Comparison of ENCODE assay signal across 8 mouse cellular contexts in the genomic region with DNA sequence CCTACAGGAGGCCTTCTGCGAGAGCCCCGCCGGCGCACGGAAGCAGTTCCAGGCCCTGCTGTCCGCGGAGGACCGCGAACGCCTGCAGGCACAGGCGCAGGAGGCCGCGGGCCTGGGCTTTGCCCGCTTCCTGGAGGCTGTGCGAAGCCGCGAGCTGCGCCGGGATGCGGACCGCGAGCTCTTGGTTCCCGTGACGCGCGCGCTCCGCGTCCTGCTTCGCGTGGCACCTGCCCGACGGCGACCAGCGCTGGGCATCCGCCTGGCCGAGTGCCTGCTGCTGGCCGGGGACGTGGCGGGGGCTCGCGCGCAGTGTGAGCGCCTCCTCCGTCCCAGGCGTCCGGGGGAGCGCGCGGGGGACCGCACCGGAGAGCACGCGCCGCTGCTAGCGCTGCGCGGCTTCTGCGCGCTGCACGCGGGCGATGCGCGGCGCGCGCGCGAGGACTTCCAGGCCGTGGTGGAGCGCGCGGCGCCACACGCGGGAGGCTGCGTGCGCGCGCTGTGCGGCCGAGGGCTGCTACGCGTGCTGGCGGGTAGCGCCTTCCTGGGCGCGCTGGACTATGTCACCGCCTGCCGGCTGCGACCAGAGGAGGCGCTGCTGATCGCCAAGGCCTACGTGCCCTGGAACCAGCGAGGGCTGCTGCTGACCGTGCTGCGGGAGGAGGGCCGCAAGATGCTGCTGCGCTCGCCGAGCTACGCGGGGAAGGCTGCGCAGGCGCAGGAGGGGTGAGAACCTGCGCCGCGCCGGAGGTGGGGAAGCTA. TPM values are rescaled to one million over a fixed set of nuclear protein-coding genes. Genes with fewer than 3 reads are reported as not detected.
DNase-seq lines count a peak whose midpoint lies in the region; ATAC-seq lines count a peak whose summit lies in the region.

No protein-coding gene starts in this region.

- intact Hi-C loops in left cerebral cortex, postnatal 36 days (cut with DNase I) = no loop called here

- 0% methylated on average over 10 of the region's 110 CpGs for WGBS in embryonic facial prominence, embryonic 14.5 days

- ATAC-seq in erythroblast, adult 5-6 weeks (replicated peaks; ENCODE audit: low FRiP score, poor library complexity, severe bottlenecking) = no peak
- peak; percentile 95 for ATAC-seq in embryonic facial prominence, embryonic 14.5 days (ENCODE audit: low read depth)
- ATAC-seq in megakaryocyte-erythroid progenitor cell, adult 5-6 weeks (replicated peaks; ENCODE audit: low FRiP score, low TSS enrichment, poor library complexity, severe bottlenecking) = peak; percentile 83

- H3K4me1 ChIP-seq in erythroblast, embryonic 14.5 days (ENCODE audit: control insufficient read depth) = peaks cover 5% of the 10 kb centered on the region
- H3K4me1 ChIP-seq in embryonic facial prominence, embryonic 14.5 days (ENCODE audit: control insufficient read depth, insufficient read depth, low read length) = 0 out of 2 replicates have a peak, but pooled peaks cover 3% of the 10 kb centered on the region

- peak overlapping the region; percentile 88 for H3K4me2 ChIP-seq in embryonic facial prominence, embryonic 14.5 days (ENCODE audit: low read depth, low read length)

- peaks cover 5% of the 10 kb centered on the region; the same call in 1 of the 2 replicates for H3K9me3 ChIP-seq in erythroblast, embryonic 14.5 days (ENCODE audit: control insufficient read depth, low read length)
- H3K9me3 ChIP-seq in embryonic facial prominence, embryonic 14.5 days (ENCODE audit: control insufficient read depth, low read length) = no peaks in the 10 kb centered on the region

- H3K4me3 ChIP-seq in erythroblast, embryonic 14.5 days (replicated peaks) = peak overlapping the region; percentile 12
- H3K4me3 ChIP-seq in embryonic facial prominence, embryonic 14.5 days (ENCODE audit: low read depth, low read length) = peak overlapping the region; percentile 52

- H3K9ac ChIP-seq in embryonic facial prominence, embryonic 14.5 days (ENCODE audit: low read depth, low read length) = peak overlapping the region; percentile 60

- peaks cover 51% of the 10 kb centered on the region for H3K27me3 ChIP-seq in erythroblast, embryonic 14.5 days (ENCODE audit: control insufficient read depth)
- H3K27me3 ChIP-seq in embryonic facial prominence, embryonic 14.5 days (replicated peaks; ENCODE audit: control insufficient read depth, insufficient read depth, low read length) = peaks cover 40% of the 10 kb centered on the region

- peak; percentile 91 for DNase-seq in embryonic facial prominence, embryonic 14.5 days (ENCODE audit: low spot score)
- peak; percentile 54 to 73 for DNase-seq in heart, adult 9 months (ENCODE audit: low spot score in 2 of 2)
- DNase-seq in kidney, adult 18-20 months = peak; percentile 69
- DNase-seq in left cerebral cortex, postnatal 36 days (ENCODE audit: low spot score in 2 of 2) = peak; percentile 92 to 96
- peak; percentile 89 to 94 for DNase-seq in right cerebral cortex, postnatal 36 days (ENCODE audit: low spot score in 2 of 2)

- no peaks in the 10 kb centered on the region for H3K36me3 ChIP-seq in erythroblast, embryonic 14.5 days (ENCODE audit: control insufficient read depth)
- H3K36me3 ChIP-seq in embryonic facial prominence, embryonic 14.5 days (ENCODE audit: control insufficient read depth, insufficient read depth, low read length) = no peaks in the 10 kb centered on the region

- H3K27ac ChIP-seq in embryonic facial prominence, embryonic 14.5 days (replicated peaks; ENCODE audit: low read depth, low read length) = no peak overlapping the region

RNA-seq across cellular contexts. Expression of a gene that starts 13.5 kb away (rescaled TPM):
- polyA plus RNA-seq in erythroblast, embryonic 14.5 days (2012) = 0.17 and 0.27 TPM in 2 replicates
- 1.0 and 4.0 TPM in 2 replicates for total RNA-seq in erythroblast, adult 5-6 weeks (2015; ENCODE audit: low replicate concordance)
- 7.1 and 9.9 TPM in 2 replicates for total RNA-seq in erythroblast, adult 5-6 weeks (2017; ENCODE audit: low replicate concordance)
- 0.32 and 0.45 TPM in 2 replicates for polyA plus RNA-seq in embryonic facial prominence, embryonic 14.5 days (2014; fragmentation: Nextera tagmentation; extraction: Ambion mirVana)
- total RNA-seq in left cerebral cortex, postnatal 36 days (2021) = under 1 TPM; 0.49 to 1.00 TPM
- 5.5 TPM in 1 of 2 replicates, not detected in the other for total RNA-seq in megakaryocyte-erythroid progenitor cell, adult 5-6 weeks (2014; fragmentation: Nextera tagmentation)
- 0.46 and 0.94 TPM in 2 replicates for total RNA-seq in megakaryocyte-erythroid progenitor cell, adult 5-6 weeks (2017)

RNA-seq across cellular contexts. Expression of a gene that starts 18.6 kb away (rescaled TPM):
- not detected in 2 replicates for polyA plus RNA-seq in erythroblast, embryonic 14.5 days (2012)
- total RNA-seq in erythroblast, adult 5-6 weeks (2015; ENCODE audit: low replicate concordance) = not detected in 2 replicates
- total RNA-seq in erythroblast, adult 5-6 weeks (2017; ENCODE audit: low replicate concordance) = not detected in 2 replicates
- polyA plus RNA-seq in embryonic facial prominence, embryonic 14.5 days (2014; fragmentation: Nextera tagmentation; extraction: Ambion mirVana) = 0.22 and 0.45 TPM in 2 replicates
- total RNA-seq in left cerebral cortex, postnatal 36 days (2021) = 1 to 10 TPM; 3.1 to 3.6 TPM
- total RNA-seq in megakaryocyte-erythroid progenitor cell, adult 5-6 weeks (2014; fragmentation: Nextera tagmentation) = not detected in 2 replicates
- not detected in 2 replicates for total RNA-seq in megakaryocyte-erythroid progenitor cell, adult 5-6 weeks (2017)

RNA-seq across cellular contexts. Expression of a gene that starts 43.0 kb away (rescaled TPM):
- 0.21 and 0.47 TPM in 2 replicates for polyA plus RNA-seq in erythroblast, embryonic 14.5 days (2012)
- total RNA-seq in erythroblast, adult 5-6 weeks (2015; ENCODE audit: low replicate concordance) = 3.6 and 8.8 TPM in 2 replicates
- 2.3 and 2.5 TPM in 2 replicates for total RNA-seq in erythroblast, adult 5-6 weeks (2017; ENCODE audit: low replicate concordance)
- 50.3 and 52.1 TPM in 2 replicates for polyA plus RNA-seq in embryonic facial prominence, embryonic 14.5 days (2014; fragmentation: Nextera tagmentation; extraction: Ambion mirVana)
- total RNA-seq in left cerebral cortex, postnatal 36 days (2021) = 10 to 100 TPM; 51.1 to 68.5 TPM
- 1.6 TPM in 1 of 2 replicates, not detected in the other for total RNA-seq in megakaryocyte-erythroid progenitor cell, adult 5-6 weeks (2014; fragmentation: Nextera tagmentation)
- 0.94 and 1.1 TPM in 2 replicates for total RNA-seq in megakaryocyte-erythroid progenitor cell, adult 5-6 weeks (2017)

Comparison
In these comparisons a context has a peak if more than half of its experiments do, and no peak if none do; other contexts are left out.
1. RNA of a gene that starts 18.6 kb away (total RNA-seq): 3.1 to 3.6 TPM in left cerebral cortex, postnatal 36 days; not detected in erythroblast, adult 5-6 weeks and not detected in megakaryocyte-erythroid progenitor cell, adult 5-6 weeks; every median in the first group is over 4 times any median in the second.
2. RNA of a gene that starts 43.0 kb away (total RNA-seq): 51.1 to 68.5 TPM in left cerebral cortex, postnatal 36 days; 2.3 to 8.8 TPM in erythroblast, adult 5-6 weeks and 0.94 to 1.6 TPM in megakaryocyte-erythroid progenitor cell, adult 5-6 weeks; every median in the first group is over 4 times any median in the second.
3. Peak in every context shown above with its lines, with median percentiles within 50 percentile points of each other: DNase-seq.